Mouse (Mus musculus): ENCODE data around the gene Khk.

Gene Khk

GRCm38 (mm10) chr5:30974870-30975656 lies 53.8 kb downstream of the Khk start:
- DNase-seq: peak; percentile 80
